21 mouse cellular contexts compared by ENCODE assay signal in genomic region chr2:69228635-69229034, GRCm38 (mm10). TPM values are rescaled to one million over a fixed set of nuclear protein-coding genes. Genes with fewer than 3 reads are reported as not detected.
A peak's percentile ranks its signal among the peaks of the same experiment; 100 is the strongest.
DNase-seq lines count a peak whose midpoint lies in the region; ATAC-seq and TF ChIP-seq lines count a peak whose summit lies in the region.
"Had no signal": no experiment of that assay in that cellular context is flagged by ENCODE, and none has a peak within 500 bp of the region (broad histone marks: within the 10 kb centered on the region; RNA-seq: fewer than 3 reads in every experiment).

No protein-coding gene starts in this region.

- H3K4me2 ChIP-seq in hindbrain, embryonic 14.5 days (replicated peaks), result no peak overlapping the region
- H3K4me2 ChIP-seq in hindbrain, embryonic 11.5 days (replicated peaks; ENCODE audit: low read depth, low read length), result no peak overlapping the region
- H3K4me2 ChIP-seq in midbrain, embryonic 15.5 days, result no peak overlapping the region
- no peak overlapping the region for H3K4me2 ChIP-seq in midbrain, postnatal 0 days (ENCODE audit: low read depth, low read length, poor library complexity, severe bottlenecking)
- no peak overlapping the region for H3K4me2 ChIP-seq in midbrain, embryonic 16.5 days (ENCODE audit: low read length)
- H3K4me2 ChIP-seq: heart, embryonic 12.5 days; hindbrain, embryonic 15.5 days had no signal

- no peak overlapping the region for H3K4me3 ChIP-seq in hindbrain, embryonic 14.5 days (replicated peaks; ENCODE audit: low read length)
- H3K4me3 ChIP-seq in hindbrain, embryonic 11.5 days (ENCODE audit: low read depth, low read length), result no peak overlapping the region
- H3K4me3 ChIP-seq in midbrain, embryonic 15.5 days, result no peak overlapping the region
- H3K4me3 ChIP-seq in midbrain, postnatal 0 days (ENCODE audit: low read depth, low read length), result no peak overlapping the region
- no peak overlapping the region for H3K4me3 ChIP-seq in midbrain, embryonic 16.5 days (ENCODE audit: low read depth, low read length)
- H3K4me3 ChIP-seq: embryonic facial prominence, embryonic 10.5 days; forebrain, embryonic 10.5 days; gastrocnemius, adult 2 months; heart, embryonic 12.5 days; hindbrain, embryonic 15.5 days had no signal

- H3K27me3 ChIP-seq in hindbrain, embryonic 14.5 days (ENCODE audit: control insufficient read depth, insufficient read depth, low read length), result no peaks in the 10 kb centered on the region
- no peaks in the 10 kb centered on the region for H3K27me3 ChIP-seq in hindbrain, embryonic 11.5 days (ENCODE audit: control insufficient read depth, insufficient read depth, low read length)
- no peaks in the 10 kb centered on the region for H3K27me3 ChIP-seq in midbrain, embryonic 15.5 days (replicated peaks)
- H3K27me3 ChIP-seq in midbrain, postnatal 0 days (ENCODE audit: insufficient read depth, low read length), result no peaks in the 10 kb centered on the region
- no peaks in the 10 kb centered on the region for H3K27me3 ChIP-seq in midbrain, embryonic 16.5 days (ENCODE audit: control insufficient read depth, insufficient read depth, low read depth, low read length)
- H3K27me3 ChIP-seq: heart, embryonic 12.5 days; hindbrain, embryonic 15.5 days had no signal

- 0 out of 2 replicates have a peak, but pooled peaks cover 3% of the 10 kb centered on the region for H3K4me1 ChIP-seq in hindbrain, embryonic 14.5 days (replicated peaks; ENCODE audit: control insufficient read depth, insufficient read depth, low read length)
- no peaks in the 10 kb centered on the region for H3K4me1 ChIP-seq in hindbrain, embryonic 11.5 days (replicated peaks; ENCODE audit: control insufficient read depth, insufficient read depth, low read length)
- H3K4me1 ChIP-seq in midbrain, embryonic 15.5 days, result peaks cover 4% of the 10 kb centered on the region; the same call in 1 of the 2 replicates
- H3K4me1 ChIP-seq in midbrain, postnatal 0 days (ENCODE audit: insufficient read depth, low read length), result no peaks in the 10 kb centered on the region
- H3K4me1 ChIP-seq in midbrain, embryonic 16.5 days (ENCODE audit: control insufficient read depth, insufficient read depth, low read length), result no peaks in the 10 kb centered on the region
- H3K4me1 ChIP-seq: embryonic facial prominence, embryonic 10.5 days; forebrain, embryonic 10.5 days had no signal

- H3K27ac ChIP-seq in hindbrain, embryonic 14.5 days, result peak overlapping the region; percentile 16; the same call in 1 of the 2 replicates
- no peak overlapping the region for H3K27ac ChIP-seq in hindbrain, embryonic 11.5 days (ENCODE audit: low read depth, low read length)
- H3K27ac ChIP-seq in midbrain, embryonic 15.5 days, result peak overlapping the region; percentile 56
- H3K27ac ChIP-seq in midbrain, postnatal 0 days (ENCODE audit: low read depth, low read length), result no peak overlapping the region
- H3K27ac ChIP-seq in midbrain, embryonic 16.5 days (ENCODE audit: low read length), result 0 out of 2 replicates have a peak overlapping the region, but pooled peaks have one; percentile 32
- H3K27ac ChIP-seq: embryonic facial prominence, embryonic 10.5 days; forebrain, embryonic 10.5 days; gastrocnemius, adult 2 months; hindbrain, embryonic 15.5 days had no signal

- peak; percentile 55; the same call in 1 of the 2 replicates for ATAC-seq in hindbrain, embryonic 14.5 days (ENCODE audit: low FRiP score)
- ATAC-seq in hindbrain, embryonic 11.5 days (ENCODE audit: low FRiP score), result no peak
- 0 out of 2 replicates have a peak, but pooled peaks have one; percentile 30 for ATAC-seq in midbrain, embryonic 15.5 days (replicated peaks)
- ATAC-seq in midbrain, postnatal 0 days (ENCODE audit: low FRiP score), result no peak
- ATAC-seq in midbrain, embryonic 16.5 days, result 0 out of 2 replicates have a peak, but pooled peaks have one; percentile 54
- no peak for ATAC-seq in erythroid progenitor cell, adult 5-6 weeks (replicated peaks; ENCODE audit: low FRiP score, poor library complexity, severe bottlenecking)

- no peak for TF ChIP-seq CTCF in midbrain, postnatal 0 days (IDR thresholded peaks at IDR 0.05)

- DNase-seq in hindbrain, embryonic 14.5 days (ENCODE audit: low spot score), result no peak
- no peak for DNase-seq in hindbrain, embryonic 11.5 days (ENCODE audit: low spot score)
- DNase-seq in midbrain, postnatal 0 days (ENCODE audit: low spot score), result no peak
- DNase-seq: adrenal gland, adult 2 months; adrenal gland, postnatal 25 days; cerebellum, adult 2 months; cerebellum, postnatal 10 days; gastrocnemius, adult 2 months; gastrocnemius, postnatal 25 days had no signal

- no peaks in the 10 kb centered on the region for H3K36me3 ChIP-seq in hindbrain, embryonic 14.5 days (replicated peaks; ENCODE audit: control insufficient read depth, insufficient read depth)
- H3K36me3 ChIP-seq in hindbrain, embryonic 11.5 days (ENCODE audit: control insufficient read depth, insufficient read depth, low read length), result no peaks in the 10 kb centered on the region
- H3K36me3 ChIP-seq in midbrain, embryonic 15.5 days (replicated peaks), result no peaks in the 10 kb centered on the region
- no peaks in the 10 kb centered on the region for H3K36me3 ChIP-seq in midbrain, postnatal 0 days (ENCODE audit: insufficient read depth, low read length)
- H3K36me3 ChIP-seq in midbrain, embryonic 16.5 days (ENCODE audit: control insufficient read depth, insufficient read depth, low read length), result no peaks in the 10 kb centered on the region
- H3K36me3 ChIP-seq: embryonic facial prominence, embryonic 10.5 days; forebrain, embryonic 10.5 days; heart, embryonic 12.5 days; hindbrain, embryonic 15.5 days had no signal

- H3K9ac ChIP-seq in hindbrain, embryonic 14.5 days, result no peak overlapping the region
- H3K9ac ChIP-seq in hindbrain, embryonic 11.5 days (ENCODE audit: low read depth, low read length), result no peak overlapping the region
- no peak overlapping the region for H3K9ac ChIP-seq in midbrain, embryonic 15.5 days
- no peak overlapping the region for H3K9ac ChIP-seq in midbrain, postnatal 0 days (replicated peaks; ENCODE audit: low read length, poor library complexity, severe bottlenecking)
- no peak overlapping the region for H3K9ac ChIP-seq in midbrain, embryonic 16.5 days (ENCODE audit: low read depth, low read length)
- H3K9ac ChIP-seq: heart, embryonic 12.5 days; hindbrain, embryonic 15.5 days had no signal

- 53% methylated on average over 6 of the region's 6 CpGs for WGBS in hindbrain, embryonic 14.5 days
- WGBS in hindbrain, embryonic 11.5 days, result 82% methylated on average over 6 of the region's 6 CpGs
- WGBS in midbrain, embryonic 15.5 days, result 49% methylated on average over 6 of the region's 6 CpGs
- 41% methylated on average over 6 of the region's 6 CpGs for WGBS in midbrain, postnatal 0 days
- 58% methylated on average over 6 of the region's 6 CpGs for WGBS in midbrain, embryonic 16.5 days

- H3K9me3 ChIP-seq in hindbrain, embryonic 14.5 days (ENCODE audit: control insufficient read depth, low read length), result no peaks in the 10 kb centered on the region
- H3K9me3 ChIP-seq in hindbrain, embryonic 11.5 days (ENCODE audit: control insufficient read depth, low read length), result no peaks in the 10 kb centered on the region
- H3K9me3 ChIP-seq in midbrain, embryonic 15.5 days, result no peaks in the 10 kb centered on the region
- no peaks in the 10 kb centered on the region for H3K9me3 ChIP-seq in midbrain, postnatal 0 days (ENCODE audit: low read length)
- no peaks in the 10 kb centered on the region for H3K9me3 ChIP-seq in midbrain, embryonic 16.5 days (replicated peaks; ENCODE audit: control insufficient read depth, low read length, poor library complexity, severe bottlenecking)
- H3K9me3 ChIP-seq: embryonic facial prominence, embryonic 10.5 days; forebrain, embryonic 10.5 days; heart, embryonic 12.5 days; hindbrain, embryonic 15.5 days had no signal

RNA-seq across cellular contexts. Expression of gene G6pc2, which starts 17.8 kb away (rescaled TPM):
- 0.21 and 0.42 TPM in 2 replicates for polyA plus RNA-seq in hindbrain, embryonic 14.5 days (2014; fragmentation: Nextera tagmentation; extraction: Ambion mirVana)
- polyA plus RNA-seq in hindbrain, embryonic 11.5 days (2014; fragmentation: Nextera tagmentation; extraction: Ambion mirVana), result 0.13 and 0.28 TPM in 2 replicates
- polyA plus RNA-seq in midbrain, embryonic 15.5 days (2015; fragmentation: Nextera tagmentation; extraction: Ambion mirVana), result 0.22 TPM in 1 of 2 replicates, not detected in the other
- 0.24 TPM in 1 of 2 replicates, not detected in the other for total RNA-seq in midbrain, postnatal 0 days (2014; rRNA removed)
- 0.17 TPM in 1 of 2 replicates, not detected in the other for polyA plus RNA-seq in midbrain, postnatal 0 days (2015; fragmentation: Nextera tagmentation; extraction: Ambion mirVana)
- polyA plus RNA-seq in midbrain, embryonic 16.5 days (2015; fragmentation: Nextera tagmentation; extraction: Ambion mirVana), result not detected in 2 replicates
- total RNA-seq in erythroid progenitor cell, adult 5-6 weeks (2015; ENCODE audit: low replicate concordance), result not detected in 2 replicates
- not detected in 2 replicates for total RNA-seq in erythroid progenitor cell, adult 5-6 weeks (2017; ENCODE audit: low replicate concordance)
- total RNA-seq: adrenal gland, adult 2 months; adrenal gland, postnatal 25 days; gastrocnemius, adult 2 months; gastrocnemius, postnatal 25 days; granulocyte monocyte progenitor cell, adult 5-6 weeks; heart, adult 8-10 months; heart, postnatal 25 days had no signal
- polyA plus RNA-seq: adrenal gland, adult 2 months; cerebellum, adult 2 months; embryonic facial prominence, embryonic 10.5 days; embryonic facial prominence, embryonic 14.5 days; forebrain, embryonic 10.5 days; heart, embryonic 12.5 days; heart, embryonic 16.5 days had no signal

RNA-seq across cellular contexts. Expression of gene Spc25, which starts 22.6 kb away (rescaled TPM):
- 27.1 and 35.9 TPM in 2 replicates for polyA plus RNA-seq in hindbrain, embryonic 14.5 days (2014; fragmentation: Nextera tagmentation; extraction: Ambion mirVana)
- polyA plus RNA-seq in hindbrain, embryonic 11.5 days (2014; fragmentation: Nextera tagmentation; extraction: Ambion mirVana), result 226 and 233 TPM in 2 replicates
- 24.5 and 30.9 TPM in 2 replicates for polyA plus RNA-seq in midbrain, embryonic 15.5 days (2015; fragmentation: Nextera tagmentation; extraction: Ambion mirVana)
- 5.1 and 8.7 TPM in 2 replicates for total RNA-seq in midbrain, postnatal 0 days (2014; rRNA removed)
- polyA plus RNA-seq in midbrain, postnatal 0 days (2015; fragmentation: Nextera tagmentation; extraction: Ambion mirVana), result 11.2 and 12.9 TPM in 2 replicates
- 18.9 and 25.6 TPM in 2 replicates for polyA plus RNA-seq in midbrain, embryonic 16.5 days (2015; fragmentation: Nextera tagmentation; extraction: Ambion mirVana)
- 281 and 359 TPM in 2 replicates for total RNA-seq in erythroid progenitor cell, adult 5-6 weeks (2015; ENCODE audit: low replicate concordance)
- 425 and 429 TPM in 2 replicates for total RNA-seq in erythroid progenitor cell, adult 5-6 weeks (2017; ENCODE audit: low replicate concordance)

Comparison
In these comparisons a context has a peak if more than half of its experiments do, and no peak if none do; other contexts are left out.
1. ATAC-seq: peak in hindbrain, embryonic 14.5 days (single experiment), midbrain, embryonic 15.5 days (single experiment) and midbrain, embryonic 16.5 days (single experiment); none in hindbrain, embryonic 11.5 days (single experiment), midbrain, postnatal 0 days (single experiment) and erythroid progenitor cell, adult 5-6 weeks (single experiment).
2. H3K27ac ChIP-seq: peak in hindbrain, embryonic 14.5 days (single experiment), midbrain, embryonic 15.5 days (single experiment) and midbrain, embryonic 16.5 days (single experiment); none in hindbrain, embryonic 11.5 days (single experiment) and midbrain, postnatal 0 days (single experiment).